Mouse (Mus musculus) heart, adult 2 months (tissue): Measurements from ENCODE around the gene Sh2d2a. TPM values are rescaled to one million over a fixed set of nuclear protein-coding genes. Genes with fewer than 3 reads are reported as not detected.
"Not testable (repeated sequence)": the region's sequence is repeated elsewhere in the genome, so short reads cannot be mapped to it uniquely, and the experiment has no call there.

Experiments
- DNase-seq, 2 experiments: peaks; one replicate each; pipeline ENCODE4 v3.0.0; 2021
- H3K27ac ChIP-seq: fragments of 200-600 bp; 2 replicates; pipeline ENCODE4 v1.8.1; 2022
- H3K27me3 ChIP-seq: fragments of 200-500 bp; 2 replicates; pipeline ENCODE4 v1.6.1; 2012; ENCODE audit warnings: mild to moderate bottlenecking, low read length, inconsistent platforms, mixed read lengths; ENCODE audit not compliant: control insufficient read depth, insufficient read depth
- H3K36me3 ChIP-seq: fragments of 200-500 bp; 2 replicates; pipeline ENCODE4 v1.6.1; 2012; ENCODE audit warnings: low read length, inconsistent platforms; ENCODE audit not compliant: control insufficient read depth, insufficient read depth
- H3K4me1 ChIP-seq: fragments of 200-500 bp; 2 replicates; pipeline ENCODE4 v1.6.1; 2011; ENCODE audit warnings: low read length; ENCODE audit not compliant: control insufficient read depth, insufficient read depth
- H3K4me3 ChIP-seq: fragments of 200-600 bp; 2 replicates; pipeline ENCODE4 v1.8.1; 2022
- H3K79me2 ChIP-seq: fragments of 200-500 bp; replicated peaks from 2 replicates; pipeline ENCODE4 v1.6.1; 2012; ENCODE audit warnings: mild to moderate bottlenecking, inconsistent platforms, low read length, moderate library complexity, mixed read lengths; ENCODE audit not compliant: control insufficient read depth, insufficient read depth
- H3K9ac ChIP-seq: fragments of 200-500 bp; 2 replicates; pipeline ENCODE4 v1.6.1; 2012; ENCODE audit warnings: low read depth, mild to moderate bottlenecking, control low read depth, inconsistent platforms, low read length, mixed read lengths
- CTCF ChIP-seq: fragments of 200-600 bp; IDR thresholded peaks from 2 replicates; pipeline ENCODE4 v1.8.1; 2022; ENCODE audit warnings: antibody characterized with exemption, mild to moderate bottlenecking, moderate library complexity
- EP300 ChIP-seq: fragments of 200-500 bp; IDR thresholded peaks from 2 replicates; pipeline ENCODE4 v1.6.1; 2011; ENCODE audit warnings: low read depth, low read length, control low read depth; ENCODE audit not compliant: insufficient read depth
- POLR2A ChIP-seq: fragments of 200-500 bp; IDR thresholded peaks from 2 replicates; pipeline ENCODE4 v1.6.1; 2011; ENCODE audit warnings: mild to moderate bottlenecking, low read depth, low read length, control low read depth; ENCODE audit not compliant: insufficient read depth
- WGBS: fragments of 180-500 bp; shearing (Covaris S2); methylation state at CpG from one replicate; pipeline ENCODE4 v1.1.7; 2018; 5-methylcytosine and 5-hydroxymethylcytosine counted together
- intact Hi-C: fragments of 180-260 bp; cut with DNase I; formaldehyde crosslinking; loops from one replicate; pipeline ENCODE4 v1.15.1; 2025
- polyA plus RNA-seq: library from polyadenylated mRNA; depleted of rRNA; stranded (reverse); fragments of >200 nt; gene quantifications from 2 replicates; pipeline ENCODE4 v1.2.3, GENCODE M21; 2012
- total RNA-seq, 2 experiments: library from RNA; stranded (reverse); gene quantifications; 2 replicates each; pipeline ENCODE4 v1.2.3; 2021

The Sh2d2a gene
- total and polyA plus RNA-seq, 3 experiments: 0.05 to 0.70 (median 0.27) TPM

GRCm38 (mm10) chr3:87887400-87887799 is 40.8 kb downstream of the Sh2d2a start:
- not testable (repeated sequence) for H3K4me1 ChIP-seq, H3K27ac ChIP-seq, H3K9ac ChIP-seq, H3K4me3 ChIP-seq, DNase-seq, H3K27me3 ChIP-seq, H3K79me2 ChIP-seq
- intact Hi-C loops: loop anchor here (1.0 to 2.0 kb wide), 2 partner anchors 19 to 31 kb away; partner anchors contain the start of genes Hdgf and Mrpl24
- H3K36me3 ChIP-seq: peaks cover 15% of the 10 kb centered on the region
- 0 out of 2 replicates have a peak, but pooled peaks have one; percentile 12 for TF ChIP-seq CTCF
- WGBS: 79% methylated on average over 4 of the region's 4 CpGs

- 67% methylated on average over 3 of the region's 3 CpGs for WGBS
- TF ChIP-seq EP300: no peak
- no peak for TF ChIP-seq CTCF
- no peak for TF ChIP-seq POLR2A
- H3K79me2 ChIP-seq: no peaks in the 10 kb centered on the region
- intact Hi-C loops: no loop called here
- H3K4me3 ChIP-seq: no peak overlapping the region
- no peaks in the 10 kb centered on the region for H3K4me1 ChIP-seq
- no peak overlapping the region for H3K9ac ChIP-seq
- H3K27me3 ChIP-seq: no peaks in the 10 kb centered on the region
- no peaks in the 10 kb centered on the region for H3K36me3 ChIP-seq
- DNase-seq: no peak
- H3K27ac ChIP-seq: no peak overlapping the region
Observed at GRCm38 (mm10) chr3:87891481-87891880, 44.9 kb downstream of the Sh2d2a start.

GRCm38 (mm10) chr3:87893367-87893905 is 46.9 kb downstream of the Sh2d2a start:
- no peak for TF ChIP-seq POLR2A
- TF ChIP-seq EP300: no peak
- no peak for TF ChIP-seq CTCF
- Histone ChIP-seq H3K27me3 (no peaks in the 10 kb centered on the region), H3K79me2 (no peaks in the 10 kb centered on the region), H3K36me3 (no peaks in the 10 kb centered on the region), H3K4me1 (no peaks in the 10 kb centered on the region), H3K27ac (no peak overlapping the region), H3K9ac (no peak overlapping the region), H3K4me3 (no peak overlapping the region)
- WGBS: 78% methylated on average over 3 of the region's 3 CpGs
- intact Hi-C loops: no loop called here
- no peak for DNase-seq

GRCm38 (mm10) chr3:87899266-87899665 is 52.7 kb downstream of the Sh2d2a start:
- DNase-seq: no peak
- WGBS: 65% methylated on average over 3 of the region's 3 CpGs

GRCm38 (mm10) chr3:87899776-87900175 is 53.2 kb downstream of the Sh2d2a start:
- 83% methylated on average over 3 of the region's 3 CpGs for WGBS
- Histone ChIP-seq H3K36me3 (no peaks in the 10 kb centered on the region), H3K27ac (no peak overlapping the region), H3K79me2 (no peaks in the 10 kb centered on the region), H3K9ac (no peak overlapping the region), H3K27me3 (no peaks in the 10 kb centered on the region), H3K4me3 (no peak overlapping the region), H3K4me1 (no peaks in the 10 kb centered on the region)
- intact Hi-C loops: no loop called here
- TF ChIP-seq POLR2A (no peak), CTCF (no peak), EP300 (no peak)
- DNase-seq: no peak

More at GRCm38 (mm10) chr3:87899266-87899665, 52.7 kb downstream of the Sh2d2a start:
- Histone ChIP-seq H3K36me3 (no peaks in the 10 kb centered on the region), H3K27ac (no peak overlapping the region), H3K27me3 (no peaks in the 10 kb centered on the region), H3K79me2 (no peaks in the 10 kb centered on the region), H3K4me3 (no peak overlapping the region), H3K4me1 (no peaks in the 10 kb centered on the region), H3K9ac (no peak overlapping the region)
- intact Hi-C loops: no loop called here
- no peak for TF ChIP-seq POLR2A
- no peak for TF ChIP-seq CTCF

- TF ChIP-seq POLR2A (no peak), EP300 (no peak), CTCF (no peak)
- no peaks in the 10 kb centered on the region for H3K36me3 ChIP-seq
- no peak for DNase-seq
- no peaks in the 10 kb centered on the region for H3K4me1 ChIP-seq
- H3K27me3 ChIP-seq: no peaks in the 10 kb centered on the region
- WGBS: 10% methylated on average over 1 of the region's 1 CpGs
- no peak overlapping the region for H3K27ac ChIP-seq
- H3K9ac ChIP-seq: no peak overlapping the region
- intact Hi-C loops: no loop called here
- no peak overlapping the region for H3K4me3 ChIP-seq
- no peaks in the 10 kb centered on the region for H3K79me2 ChIP-seq
Observed at GRCm38 (mm10) chr3:87901036-87901624, 54.6 kb downstream of the Sh2d2a start.

- H3K27ac ChIP-seq, H3K36me3 ChIP-seq, H3K4me1 ChIP-seq, H3K9ac ChIP-seq, H3K79me2 ChIP-seq, H3K27me3 ChIP-seq, H3K4me3 ChIP-seq, intact Hi-C loops, DNase-seq: not testable (repeated sequence)
- 80% methylated on average over 6 of the region's 6 CpGs for WGBS
Observed at GRCm38 (mm10) chr3:87901959-87902358, 55.4 kb downstream of the Sh2d2a start.
